Mouse (Mus musculus) right cerebral cortex, postnatal 10 days (tissue): ENCODE data around the gene Arhgdig.

Source experiments
- DNase-seq, 2 experiments: peaks; one replicate each; pipeline ENCODE4 v3.0.0; 2021; ENCODE audit warnings: low spot score in 2 of 2

Gene Arhgdig

GRCm38 (mm10) chr17:26207686-26208085 lies at the start of gene Arhgdig:
Gene Arhgdig, minus strand, starts transcription at chr17:26207786.
- no peak for DNase-seq

GRCm38 (mm10) chr17:26255313-26255712 lies 47.7 kb upstream of the Arhgdig start:
- no peak for DNase-seq

- DNase-seq: no peak
Measured at GRCm38 (mm10) chr17:26253399-26253798, 45.8 kb upstream of the Arhgdig start.

GRCm38 (mm10) chr17:26252539-26253251 lies 45.1 kb upstream of the Arhgdig start, which contains the start of gene Luc7l:
Gene Luc7l, plus strand, starts transcription at chr17:26252896.
- DNase-seq: peak; percentile 96

- DNase-seq: no peak
Measured at GRCm38 (mm10) chr17:26251886-26252538, 44.4 kb upstream of the Arhgdig start.

- DNase-seq: peak; percentile 96 to 97
Measured at GRCm38 (mm10) chr17:26244101-26244841, 36.7 kb upstream of the Arhgdig start, which contains the start of gene Fam234a. Gene Fam234a, minus strand, starts transcription at chr17:26244242.

- DNase-seq: peak in 1 of 2 experiments; percentile 69
Measured at GRCm38 (mm10) chr17:26243471-26244100, 36.0 kb upstream of the Arhgdig start.

- DNase-seq: no peak
Measured at GRCm38 (mm10) chr17:26240990-26241389, 33.4 kb upstream of the Arhgdig start.

GRCm38 (mm10) chr17:26240120-26240790 lies 32.7 kb upstream of the Arhgdig start:
- DNase-seq: no peak

- DNase-seq: no peak
Measured at GRCm38 (mm10) chr17:26239551-26239950, 32.0 kb upstream of the Arhgdig start.

- no peak for DNase-seq
Measured at GRCm38 (mm10) chr17:26237667-26238066, 30.1 kb upstream of the Arhgdig start.

GRCm38 (mm10) chr17:26235077-26235815 lies 27.7 kb upstream of the Arhgdig start:
- no peak for DNase-seq

- DNase-seq: no peak
Measured at GRCm38 (mm10) chr17:26234386-26234785, 26.8 kb upstream of the Arhgdig start.

- no peak for DNase-seq
Measured at GRCm38 (mm10) chr17:26232863-26233262, 25.3 kb upstream of the Arhgdig start.

GRCm38 (mm10) chr17:26231156-26231555 lies 23.6 kb upstream of the Arhgdig start:
- no peak for DNase-seq

- no peak for DNase-seq
Measured at GRCm38 (mm10) chr17:26229776-26230175, 22.2 kb upstream of the Arhgdig start.

- no peak for DNase-seq
Measured at GRCm38 (mm10) chr17:26225150-26225549, 17.6 kb upstream of the Arhgdig start.

GRCm38 (mm10) chr17:26221508-26221907 lies 13.9 kb upstream of the Arhgdig start:
- no peak for DNase-seq

GRCm38 (mm10) chr17:26212681-26213080 lies 5.1 kb upstream of the Arhgdig start:
- DNase-seq: no peak

- no peak for DNase-seq
Measured at GRCm38 (mm10) chr17:26212241-26212640, 4.7 kb upstream of the Arhgdig start.

GRCm38 (mm10) chr17:26206392-26206791 lies 1.2 kb downstream of the Arhgdig start:
- DNase-seq: no peak
